Mouse (Mus musculus) embryonic fibroblast, embryonic 13.5 days (primary cell): Measurements from ENCODE around the gene Ednra.

ENCODE experiments used
- CTCF ChIP-seq: IDR thresholded peaks from 2 replicates; pipeline ENCODE4 v1.5.1; 2011; ENCODE audit warnings: mild to moderate bottlenecking, control low read depth, low read length, moderate library complexity, borderline replicate concordance; ENCODE audit not compliant: insufficient read depth
- POLR2A ChIP-seq: IDR thresholded peaks from 2 replicates; pipeline ENCODE4 v1.6.1; 2011; ENCODE audit warnings: low read depth, mild to moderate bottlenecking, control low read depth, low read length, moderate library complexity

GRCm38 (mm10) chr8:77744476-77744875, 20.2 kb upstream of the Ednra start:
- TF ChIP-seq POLR2A (no peak), CTCF (no peak)
